Mouse (Mus musculus) right cerebral cortex, postnatal 36 days (tissue): ENCODE measurements around the gene 1700001L19Rik.
"Not testable (repeated sequence)": the region's sequence is repeated elsewhere in the genome, so short reads cannot be mapped to it uniquely, and the experiment has no call there.

Experiments
- DNase-seq, 2 experiments: peaks; one replicate each; pipeline ENCODE4 v3.0.0; 2022; ENCODE audit warnings: low spot score in 2 of 2, mixed read lengths in 1 of 2

1700001L19Rik gene

GRCm38 (mm10) chr13:68597199-68597598 is at the start of gene 1700001L19Rik:
Gene 1700001L19Rik, plus strand, starts transcription at chr13:68597421.
- peak in 1 of 2 experiments; percentile 54 for DNase-seq

- DNase-seq: not testable (repeated sequence)
Measured at GRCm38 (mm10) chr13:68553391-68553790, 43.8 kb upstream of the 1700001L19Rik start.

DNA sequence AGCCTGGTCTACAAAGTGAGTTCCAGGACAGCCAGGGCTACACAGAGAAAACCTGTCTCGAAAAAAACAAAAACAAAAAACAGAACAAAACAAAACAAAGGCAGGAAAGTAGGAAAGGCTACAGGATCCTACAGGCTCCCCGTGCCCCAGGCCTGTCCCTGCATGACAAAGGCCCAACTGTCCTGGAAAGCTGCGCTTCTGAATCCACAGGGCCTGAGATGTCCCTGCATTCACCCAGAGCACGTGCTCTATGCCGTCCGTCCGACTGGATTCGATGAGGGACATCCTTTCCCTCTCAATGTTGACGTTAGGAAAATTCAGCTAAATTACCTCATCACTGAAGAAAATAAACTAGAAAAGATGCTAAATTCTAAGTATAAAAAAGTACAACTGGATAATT is 29.1 kb upstream of the 1700001L19Rik start:
- DNase-seq: no peak

- no peak for DNase-seq
Measured at GRCm38 (mm10) chr13:68568548-68568947, 28.7 kb upstream of the 1700001L19Rik start.

- peak; percentile 62 to 67 for DNase-seq
Measured at GRCm38 (mm10) chr13:68569589-68570336, 27.5 kb upstream of the 1700001L19Rik start.

DNA sequence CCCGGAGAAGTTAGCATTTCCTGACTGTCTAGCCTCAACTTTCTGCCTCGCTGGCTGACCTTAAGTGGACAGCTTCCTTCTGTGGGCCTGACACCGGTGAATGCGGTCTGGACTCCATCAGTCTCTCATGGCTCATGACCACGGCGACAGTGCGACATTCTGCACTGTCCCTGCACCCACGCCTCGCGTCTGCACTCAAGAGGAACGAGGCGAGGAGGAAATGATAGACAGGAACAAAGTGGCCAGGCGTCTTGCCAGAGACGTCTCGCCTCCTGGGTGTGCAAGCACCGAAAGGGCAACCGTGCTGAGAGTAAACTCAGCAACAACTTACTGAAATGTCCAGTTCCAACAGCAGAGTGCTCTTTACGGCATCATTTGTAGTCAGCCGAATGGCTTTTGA is 25.0 kb upstream of the 1700001L19Rik start:
- DNase-seq: no peak

DNA sequence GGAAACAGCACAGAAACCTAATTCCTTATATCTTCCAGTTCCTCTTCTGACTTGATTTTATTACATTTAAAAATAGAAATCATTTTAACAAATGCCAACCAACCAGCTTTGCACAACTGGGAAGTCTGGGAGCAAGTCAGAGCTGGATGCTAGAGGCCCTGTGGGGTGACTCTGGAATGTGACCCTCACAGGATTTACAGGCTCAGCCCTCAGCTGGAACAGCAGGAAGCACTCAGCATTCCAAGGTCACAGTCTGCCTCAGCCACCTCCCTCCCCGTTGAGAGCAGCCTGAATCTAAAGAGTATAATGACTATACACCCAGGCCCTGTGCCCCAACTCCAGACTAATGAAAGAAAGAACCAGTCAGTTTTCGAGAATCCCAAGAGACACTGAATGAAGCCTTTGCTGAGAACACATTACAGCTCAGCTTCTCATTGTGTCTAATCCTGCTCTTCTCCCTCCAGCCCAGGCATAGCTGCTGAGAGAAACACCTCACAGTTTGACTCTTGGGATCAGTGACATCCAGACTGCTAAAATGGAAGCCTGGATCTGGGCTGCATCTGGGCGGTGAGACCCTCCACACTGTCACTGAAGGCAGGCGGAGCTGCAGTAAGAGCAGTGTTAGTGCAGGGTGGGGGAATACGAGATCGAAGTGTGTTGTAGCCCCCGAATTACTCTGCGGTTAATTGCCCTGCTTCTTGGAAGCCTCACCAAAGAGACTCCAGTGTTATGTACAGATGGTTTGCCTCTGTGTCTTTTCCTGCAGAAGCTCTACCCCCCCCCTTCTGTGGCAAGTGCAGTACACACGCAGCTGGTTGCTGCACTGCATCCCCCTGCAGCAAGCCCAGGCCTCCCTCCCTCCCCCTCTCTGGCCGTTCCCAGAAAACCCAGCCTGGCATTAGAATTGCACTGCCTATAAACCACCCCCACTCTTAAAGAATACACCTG is 24.0 kb upstream of the 1700001L19Rik start:
- DNase-seq: no peak

DNA sequence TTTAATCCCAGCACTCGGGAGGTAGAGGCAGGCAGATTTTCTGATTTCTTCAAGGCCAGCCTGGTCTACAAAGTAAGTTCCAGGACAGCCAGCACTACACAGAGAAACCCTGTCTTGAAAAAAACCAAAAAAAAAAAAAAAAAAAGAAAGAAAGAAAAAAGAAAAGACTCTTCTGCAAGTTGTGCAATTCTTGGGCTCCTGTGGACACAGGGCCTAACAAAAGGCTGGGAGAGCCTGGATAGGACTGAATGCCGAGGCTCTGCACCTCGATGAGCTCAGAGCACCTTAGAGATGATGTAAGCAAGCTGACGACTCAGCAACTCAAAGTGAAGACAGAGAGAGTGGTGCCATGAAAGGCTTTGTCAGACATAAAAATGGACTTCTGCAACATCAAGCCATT is 22.8 kb upstream of the 1700001L19Rik start:
- DNase-seq: no peak

GRCm38 (mm10) chr13:68577945-68578344 is 19.3 kb upstream of the 1700001L19Rik start:
- no peak for DNase-seq

GRCm38 (mm10) chr13:68581086-68581740 is 16.0 kb upstream of the 1700001L19Rik start:
- no peak for DNase-seq

GRCm38 (mm10) chr13:68581747-68582516 is 15.3 kb upstream of the 1700001L19Rik start, which contains the start of the genes Mtrr and Fastkd3:
Gene Mtrr, minus strand, starts transcription at chr13:68582149.
Gene Fastkd3, plus strand, starts transcription at chr13:68582234.
- peak; percentile 97 for DNase-seq

- no peak for DNase-seq
Measured at GRCm38 (mm10) chr13:68582517-68582780, 14.8 kb upstream of the 1700001L19Rik start.

- DNase-seq: no peak
Measured at GRCm38 (mm10) chr13:68583961-68584360, 13.3 kb upstream of the 1700001L19Rik start.

DNA sequence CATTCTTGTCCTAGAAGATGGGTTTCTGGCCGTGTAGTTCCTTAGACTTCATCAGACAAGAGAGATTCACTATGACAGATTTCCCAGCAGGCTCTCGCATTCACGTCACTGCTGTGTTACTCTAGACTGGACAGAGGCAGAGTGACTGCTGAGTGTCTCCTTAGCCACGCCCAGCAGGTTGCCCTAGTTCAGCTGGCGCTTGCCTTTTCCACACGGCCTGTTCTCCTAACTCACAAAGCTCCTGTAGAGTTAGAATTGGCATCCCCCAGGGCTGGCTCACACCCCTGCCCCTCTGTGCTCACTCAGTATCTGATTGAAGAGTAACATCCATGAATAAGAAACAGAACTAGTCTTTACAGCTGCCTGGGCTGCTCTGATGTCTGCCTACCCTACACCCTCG is 11.8 kb upstream of the 1700001L19Rik start:
- DNase-seq: no peak

GRCm38 (mm10) chr13:68588352-68588751 is 8.9 kb upstream of the 1700001L19Rik start:
- DNase-seq: no peak

GRCm38 (mm10) chr13:68593797-68594196 is 3.4 kb upstream of the 1700001L19Rik start:
- no peak for DNase-seq

- no peak for DNase-seq
Measured at GRCm38 (mm10) chr13:68597667-68598066, 446 bp downstream of the 1700001L19Rik start.

DNA sequence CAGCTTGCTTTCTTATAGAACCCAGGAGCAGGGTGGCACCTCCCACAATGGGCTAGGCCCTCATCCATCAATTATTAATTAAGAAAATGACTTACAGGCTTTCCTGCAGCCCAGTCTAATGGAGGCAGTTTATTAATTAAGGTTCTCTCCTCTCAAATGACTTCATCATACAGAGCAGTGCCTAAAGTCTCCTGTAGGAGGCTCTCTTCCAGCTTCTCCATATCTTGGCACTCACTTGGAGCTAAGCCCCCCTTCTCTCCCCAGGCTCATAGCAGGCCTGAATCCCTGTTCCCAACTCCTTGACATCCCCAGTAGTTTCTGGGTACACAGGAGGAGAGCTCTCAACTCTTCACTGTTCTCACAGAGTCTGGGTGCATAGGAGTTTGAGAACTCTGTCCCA is 1.7 kb downstream of the 1700001L19Rik start:
- DNase-seq: no peak

GRCm38 (mm10) chr13:68601184-68601583 is 4.0 kb downstream of the 1700001L19Rik start:
- peak in 1 of 2 experiments; percentile 39 for DNase-seq

GRCm38 (mm10) chr13:68603085-68603484 is 5.9 kb downstream of the 1700001L19Rik start:
- DNase-seq: no peak

DNA sequence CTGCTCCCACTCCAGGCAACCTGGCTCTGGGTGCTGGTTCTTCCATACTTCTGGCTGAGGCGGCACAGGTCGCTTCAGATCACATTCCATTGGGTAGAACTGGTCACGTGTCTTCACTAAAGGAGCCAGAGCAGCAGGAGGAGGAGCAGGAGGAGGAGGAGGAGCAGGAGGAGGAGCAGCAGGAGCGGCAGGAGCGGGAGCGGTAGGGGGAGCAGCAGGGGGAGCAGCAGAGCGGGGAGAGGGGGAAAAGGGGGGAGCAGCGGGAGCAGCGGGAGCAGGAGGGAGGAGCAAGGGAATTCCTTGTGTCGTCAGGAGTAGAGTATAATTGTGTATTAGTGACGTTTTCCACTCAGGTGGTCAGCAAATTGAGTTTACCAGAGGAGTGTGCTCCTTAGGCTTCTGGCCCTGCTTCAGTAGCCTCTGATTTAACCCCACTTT is 8.5 kb downstream of the 1700001L19Rik start:
- no peak for DNase-seq
